Mouse (Mus musculus) lung, embryonic 14.5 days (tissue): ENCODE data around the gene Olfr1385. TPM values are rescaled to one million over a fixed set of nuclear protein-coding genes. Genes with fewer than 3 reads are reported as not detected.
A peak's percentile ranks its signal among the peaks of the same experiment; 100 is the strongest.
"Not testable (repeated sequence)": the region's sequence is repeated elsewhere in the genome, so short reads cannot be mapped to it uniquely, and the experiment has no call there.

Source experiments
- ATAC-seq: fragments of 200-750 bp; cut with Nextera tagmentation; 2 replicates; pipeline ENCODE4 v1.8.0; 2017; ENCODE audit warnings: mild to moderate bottlenecking, moderate TSS enrichment, moderate library complexity; ENCODE audit not compliant: insufficient read depth
- DNase-seq: peaks from one replicate; pipeline ENCODE4 v3.0.0-alpha.2; 2015
- H3K27ac ChIP-seq: fragments of 300-500 bp; sonication (generic); 2 replicates; pipeline ENCODE4 v1.5.1; 2014; ENCODE audit warnings: low read depth, mild to moderate bottlenecking, moderate library complexity
- H3K27me3 ChIP-seq: fragments of 300-500 bp; sonication (generic); 2 replicates; pipeline ENCODE4 v1.6.1; 2014; ENCODE audit warnings: low read length, control low read depth; ENCODE audit not compliant: insufficient read depth
- H3K36me3 ChIP-seq: fragments of 300-500 bp; sonication (generic); 2 replicates; pipeline ENCODE4 v1.6.1; 2014; ENCODE audit warnings: control low read depth; ENCODE audit not compliant: insufficient read depth
- H3K4me1 ChIP-seq: fragments of 300-500 bp; sonication (generic); 2 replicates; pipeline ENCODE4 v1.6.1; 2014; ENCODE audit warnings: antibody characterized with exemption, control low read depth; ENCODE audit not compliant: insufficient read depth
- H3K4me2 ChIP-seq: fragments of 300-500 bp; sonication (generic); 2 replicates; pipeline ENCODE4 v1.6.1; 2014; ENCODE audit warnings: mild to moderate bottlenecking
- H3K4me3 ChIP-seq: fragments of 300-500 bp; sonication (generic); 2 replicates; pipeline ENCODE4 v1.5.1; 2014; ENCODE audit warnings: low read depth, low read length
- H3K9ac ChIP-seq: fragments of 300-500 bp; sonication (generic); 2 replicates; pipeline ENCODE4 v1.6.1; 2014
- H3K9me3 ChIP-seq: fragments of 300-500 bp; sonication (generic); 2 replicates; pipeline ENCODE4 v1.6.1; 2016; ENCODE audit warnings: low read depth, low read length, control low read depth
- CTCF ChIP-seq: IDR thresholded peaks from 2 replicates; pipeline ENCODE4 v1.5.1; 2016; ENCODE audit warnings: antibody characterized with exemption, low read depth
- WGBS: fragments of 180-500 bp; shearing (Covaris S2); extraction: QIAGEN DNeasy Blood & Tissue Kit; methylation state at CpG from one replicate; pipeline ENCODE4 v1.1.7; 2014; 5-methylcytosine and 5-hydroxymethylcytosine counted together
- polyA plus RNA-seq: library from polyadenylated mRNA; unstranded; fragments of >200 nt; fragmentation: Nextera tagmentation; extraction: Ambion mirVana; gene quantifications from 2 replicates; pipeline ENCODE4 v1.2.1, GENCODE M21; 2014

Olfr1385 gene
- polyA plus RNA-seq, 1 experiment from 2014 or later: not detected

DNA sequence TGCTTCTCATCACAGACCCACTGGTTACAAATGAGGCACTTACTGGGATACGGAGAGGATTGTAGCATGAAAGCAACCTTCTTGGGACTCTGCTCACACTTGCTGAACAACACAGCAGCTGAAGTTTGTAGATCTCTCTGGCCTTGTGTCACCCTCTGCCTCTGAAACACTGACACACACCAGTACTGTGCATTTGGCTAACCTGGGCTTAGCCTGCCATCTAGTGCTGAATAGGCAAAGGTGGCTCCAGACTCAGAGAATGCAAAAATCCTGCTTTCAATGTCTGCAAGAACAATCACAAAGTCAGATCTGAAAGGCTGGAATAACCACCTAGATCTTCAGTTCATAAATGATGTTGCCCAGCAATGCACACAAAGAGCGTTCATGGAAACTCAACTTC is 47.8 kb downstream of the Olfr1385 start:
- not testable (repeated sequence) for H3K36me3 ChIP-seq, H3K27ac ChIP-seq, H3K9ac ChIP-seq, ATAC-seq, H3K4me3 ChIP-seq, H3K4me1 ChIP-seq, H3K4me2 ChIP-seq, H3K27me3 ChIP-seq, H3K9me3 ChIP-seq
- DNase-seq: peak; percentile 8
- peak; percentile 24 for TF ChIP-seq CTCF
- WGBS: 83% methylated on average over 2 of the region's 2 CpGs

DNA sequence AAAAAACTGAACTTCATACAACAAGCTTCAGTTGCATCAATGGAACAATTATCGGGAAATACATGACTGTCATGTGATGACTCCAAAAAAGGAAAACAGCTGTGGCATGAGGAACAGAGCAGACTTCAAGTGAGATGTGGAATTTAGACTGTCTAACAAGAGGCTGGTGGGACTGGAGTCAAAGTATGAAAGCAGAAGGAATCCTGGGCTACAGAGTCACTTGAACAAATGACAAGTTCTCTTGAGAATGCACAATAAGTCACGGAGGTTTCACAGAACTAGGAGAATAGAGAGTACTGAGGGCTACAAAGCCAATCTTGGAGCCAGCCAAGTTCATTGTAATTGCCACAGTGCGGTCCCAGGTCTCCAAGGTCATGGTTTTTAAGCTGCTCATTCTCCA is 54.3 kb downstream of the Olfr1385 start, which contains the start of gene Olfr1381:
TSS of gene Olfr1381 (plus strand) at position 301 of the 400 bp plus-strand sequence.
- H3K9ac ChIP-seq, ATAC-seq, H3K36me3 ChIP-seq, H3K27me3 ChIP-seq, DNase-seq, H3K4me3 ChIP-seq, H3K4me2 ChIP-seq, H3K27ac ChIP-seq, H3K9me3 ChIP-seq, H3K4me1 ChIP-seq: not testable (repeated sequence)
- 65% methylated on average over 3 of the region's 3 CpGs for WGBS

Other genes starting within 250 kb of the Olfr1385 start
- gene Mgat1, start 244.9 kb upstream of the Olfr1385 start, polyA plus RNA-seq: 59.3 and 60.0 TPM in 2 replicates
- gene Olfr1393, start 210.8 kb upstream of the Olfr1385 start, polyA plus RNA-seq: not detected in 2 replicates
- not detected in 2 replicates for gene Olfr1392, start 203.8 kb upstream of the Olfr1385 start, polyA plus RNA-seq
- not detected in 2 replicates for gene Olfr10, start 184.3 kb upstream of the Olfr1385 start, polyA plus RNA-seq
- gene Olfr1391, start 166.3 kb upstream of the Olfr1385 start, polyA plus RNA-seq: not detected in 2 replicates
- not detected in 2 replicates for gene Olfr1390, start 153.9 kb upstream of the Olfr1385 start, polyA plus RNA-seq
- gene Olfr1389, start 66.0 kb upstream of the Olfr1385 start, polyA plus RNA-seq: not detected in 2 replicates
- 0.16 and 0.17 TPM in 2 replicates for gene Olfr1388, start 52.4 kb upstream of the Olfr1385 start, polyA plus RNA-seq
- not detected in 2 replicates for gene Olfr1387, start 33.7 kb upstream of the Olfr1385 start, polyA plus RNA-seq
- gene Olfr1386, start 24.0 kb upstream of the Olfr1385 start, polyA plus RNA-seq: not detected in 2 replicates
- gene Olfr1384, start 17.7 kb downstream of the Olfr1385 start, polyA plus RNA-seq: not detected in 2 replicates
- not detected in 2 replicates for gene Olfr1383, start 30.6 kb downstream of the Olfr1385 start, polyA plus RNA-seq
- not detected in 2 replicates for gene Olfr1382, start 39.2 kb downstream of the Olfr1385 start, polyA plus RNA-seq
- not detected in 2 replicates for gene Olfr1381, start 54.4 kb downstream of the Olfr1385 start, polyA plus RNA-seq
- not detected in 2 replicates for gene Olfr1380, start 67.8 kb downstream of the Olfr1385 start, polyA plus RNA-seq
- 14.4 and 14.6 TPM in 2 replicates for gene Flt4, start 120.2 kb downstream of the Olfr1385 start, polyA plus RNA-seq
- not detected in 2 replicates for gene Scgb3a1, start 174.5 kb downstream of the Olfr1385 start, polyA plus RNA-seq
- 73.1 and 76.0 TPM in 2 replicates for gene Cnot6, start 223.7 kb downstream of the Olfr1385 start, polyA plus RNA-seq